Mouse (Mus musculus): ENCODE measurements around the gene Rps18. TPM values are rescaled to one million over a fixed set of nuclear protein-coding genes. Genes with fewer than 3 reads are reported as not detected.

Rps18 gene
- polyA plus RNA-seq, 1 experiment: 771 TPM

DNA sequence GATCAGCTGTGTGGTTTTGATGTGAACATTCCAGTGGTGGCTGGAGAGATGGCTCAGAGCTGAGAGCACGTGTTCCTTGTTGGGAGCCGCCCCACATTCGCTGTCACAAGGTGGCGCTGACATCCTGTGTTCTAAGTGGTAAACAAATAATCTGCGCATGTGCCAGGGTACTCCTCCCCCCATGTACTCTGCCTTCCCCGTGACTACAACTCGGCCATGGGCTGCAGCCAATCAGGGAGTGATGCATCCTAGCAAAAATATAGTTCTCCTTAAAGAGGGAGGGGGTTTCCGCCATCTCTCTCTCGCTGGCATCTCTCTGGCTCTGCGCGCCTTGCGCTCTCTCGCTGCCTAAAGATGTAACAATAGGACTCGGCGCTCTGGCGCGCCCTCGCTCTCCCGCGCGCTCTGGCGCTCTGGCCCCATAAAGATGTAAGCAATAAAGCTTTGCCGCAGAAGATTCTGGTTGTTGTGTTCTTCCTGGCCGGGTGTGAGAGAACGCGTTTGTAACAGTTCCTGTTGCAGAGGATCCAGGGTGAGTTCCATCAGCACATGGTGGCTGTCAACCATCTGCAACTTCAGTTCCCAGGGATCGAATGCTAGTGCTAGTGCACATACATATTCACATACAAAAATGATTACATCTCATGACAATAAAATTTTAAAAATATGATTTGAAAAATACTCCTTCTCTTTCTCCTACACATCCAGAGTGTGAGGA, 25.6 kb upstream of the Rps18 start:
- peak; percentile 99 for DNase-seq (ENCODE audit: low read depth)
- TF ChIP-seq CTCF (IDR thresholded peaks at IDR 0.05; ENCODE audit: borderline replicate concordance, extremely low read depth, insufficient read depth, insufficient read length): peak; percentile 53
- peak; percentile 56; the same call in 1 of the 2 replicates for TF ChIP-seq POLR2A (IDR thresholded peaks at IDR 0.05; ENCODE audit: borderline replicate concordance, extremely low read depth, insufficient read depth, insufficient read length, poor library complexity, severe bottlenecking)

GRCm38 (mm10) chr17:33980181-33981035, 24.6 kb upstream of the Rps18 start:
- TF ChIP-seq CTCF (IDR thresholded peaks at IDR 0.05; ENCODE audit: borderline replicate concordance, extremely low read depth, insufficient read depth, insufficient read length) (no peak), POLR2A (IDR thresholded peaks at IDR 0.05; ENCODE audit: borderline replicate concordance, extremely low read depth, insufficient read depth, insufficient read length, poor library complexity, severe bottlenecking) (no peak)
- peak; percentile 7 for DNase-seq (ENCODE audit: low read depth)

- TF ChIP-seq POLR2A (IDR thresholded peaks at IDR 0.05; ENCODE audit: borderline replicate concordance, extremely low read depth, insufficient read depth, insufficient read length, poor library complexity, severe bottlenecking): no peak
- TF ChIP-seq CTCF (IDR thresholded peaks at IDR 0.05; ENCODE audit: borderline replicate concordance, extremely low read depth, insufficient read depth, insufficient read length): no peak
- DNase-seq (ENCODE audit: low read depth): no peak
These were observed 23.8 kb upstream of the Rps18 start for GRCm38 (mm10) chr17:33979512-33980050.

DNA sequence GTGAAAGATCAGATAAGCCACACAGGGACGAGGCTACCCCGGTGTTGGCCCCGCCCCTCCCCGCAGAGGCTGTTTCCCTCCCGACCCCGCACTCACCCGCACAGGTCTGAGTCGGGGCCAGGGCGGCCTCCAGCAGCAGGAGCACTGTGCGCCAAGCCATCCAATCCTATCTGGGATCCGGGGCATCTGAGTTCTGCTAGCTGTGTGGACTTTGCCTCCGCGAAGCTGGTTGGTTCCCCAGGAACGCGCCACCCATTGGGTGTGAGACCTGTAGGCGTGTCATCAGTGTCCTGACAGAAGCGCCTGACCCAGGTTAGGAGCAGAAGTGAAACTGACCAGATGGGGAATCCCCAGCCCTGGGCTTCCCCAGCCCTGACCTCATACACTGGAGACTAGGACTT, 22.8 kb upstream of the Rps18 start:
- TF ChIP-seq CTCF (IDR thresholded peaks at IDR 0.05; ENCODE audit: borderline replicate concordance, extremely low read depth, insufficient read depth, insufficient read length) (no peak), POLR2A (IDR thresholded peaks at IDR 0.05; ENCODE audit: borderline replicate concordance, extremely low read depth, insufficient read depth, insufficient read length, poor library complexity, severe bottlenecking) (no peak)
- no peak for DNase-seq (ENCODE audit: low read depth)

- no peak for DNase-seq (ENCODE audit: low read depth)
- no peak for TF ChIP-seq POLR2A (IDR thresholded peaks at IDR 0.05; ENCODE audit: borderline replicate concordance, extremely low read depth, insufficient read depth, insufficient read length, poor library complexity, severe bottlenecking)
- no peak for TF ChIP-seq CTCF (IDR thresholded peaks at IDR 0.05; ENCODE audit: borderline replicate concordance, extremely low read depth, insufficient read depth, insufficient read length)
These were observed 22.2 kb upstream of the Rps18 start for GRCm38 (mm10) chr17:33977861-33978557.

GRCm38 (mm10) chr17:33973572-33973971, 17.8 kb upstream of the Rps18 start:
- no peak for DNase-seq (ENCODE audit: low read depth)
- no peak for TF ChIP-seq POLR2A (IDR thresholded peaks at IDR 0.05; ENCODE audit: borderline replicate concordance, extremely low read depth, insufficient read depth, insufficient read length, poor library complexity, severe bottlenecking)

GRCm38 (mm10) chr17:33972691-33973090, 16.9 kb upstream of the Rps18 start:
- TF ChIP-seq POLR2A (IDR thresholded peaks at IDR 0.05; ENCODE audit: borderline replicate concordance, extremely low read depth, insufficient read depth, insufficient read length, poor library complexity, severe bottlenecking) (no peak), CTCF (IDR thresholded peaks at IDR 0.05; ENCODE audit: borderline replicate concordance, extremely low read depth, insufficient read depth, insufficient read length) (no peak)
- DNase-seq (ENCODE audit: low read depth): no peak

DNA sequence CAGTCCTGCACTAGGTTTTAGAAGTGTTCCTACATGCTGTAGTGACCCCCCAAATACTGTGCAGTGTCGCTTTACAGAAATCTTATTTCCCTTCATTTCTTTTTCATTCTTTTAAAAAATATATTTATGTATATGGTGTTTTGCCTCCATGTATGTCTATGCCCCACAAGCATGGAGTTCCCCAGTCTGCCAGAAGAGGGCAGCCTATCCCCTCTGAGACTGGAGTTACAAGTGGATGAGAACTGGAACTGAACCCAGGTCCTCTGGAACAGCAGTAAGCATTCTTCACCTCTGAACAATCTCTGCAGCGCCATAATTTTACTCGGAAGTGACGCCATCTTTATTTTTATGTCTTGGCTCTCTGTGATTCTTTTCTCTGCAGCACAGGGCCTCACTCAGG, 13.6 kb upstream of the Rps18 start:
- DNase-seq (ENCODE audit: low read depth): no peak
- TF ChIP-seq POLR2A (IDR thresholded peaks at IDR 0.05; ENCODE audit: borderline replicate concordance, extremely low read depth, insufficient read depth, insufficient read length, poor library complexity, severe bottlenecking): no peak
- no peak; the same call in 1 of the 2 replicates for TF ChIP-seq CTCF (IDR thresholded peaks at IDR 0.05; ENCODE audit: borderline replicate concordance, extremely low read depth, insufficient read depth, insufficient read length)

GRCm38 (mm10) chr17:33968927-33969326, 13.1 kb upstream of the Rps18 start:
- peak; percentile 42; the same call in 1 of the 2 replicates for TF ChIP-seq CTCF (IDR thresholded peaks at IDR 0.05; ENCODE audit: borderline replicate concordance, extremely low read depth, insufficient read depth, insufficient read length)
- TF ChIP-seq POLR2A (IDR thresholded peaks at IDR 0.05; ENCODE audit: borderline replicate concordance, extremely low read depth, insufficient read depth, insufficient read length, poor library complexity, severe bottlenecking): no peak
- peak; percentile 65 for DNase-seq (ENCODE audit: low read depth)

DNA sequence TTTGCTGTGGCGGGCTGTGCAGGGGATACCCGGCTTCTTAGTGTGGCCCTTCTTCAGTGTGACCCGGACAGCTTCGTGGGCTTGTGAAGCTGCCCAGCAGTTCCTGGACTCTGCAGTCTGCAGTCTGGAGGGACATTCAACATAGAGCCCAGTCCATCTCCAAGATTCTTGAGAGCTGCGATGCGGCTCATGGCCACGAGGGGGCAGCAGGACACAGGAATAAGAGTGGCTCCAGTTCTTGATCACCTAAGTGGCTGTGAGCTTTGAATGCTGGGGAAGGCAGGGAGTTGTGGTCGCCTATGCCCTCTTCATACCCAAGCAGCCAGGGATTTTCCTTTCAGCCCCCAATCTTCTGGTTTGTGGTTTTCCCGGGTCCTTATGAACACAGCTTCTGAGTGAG, 12.7 kb upstream of the Rps18 start:
- DNase-seq (ENCODE audit: low read depth): peak; percentile 89
- TF ChIP-seq CTCF (IDR thresholded peaks at IDR 0.05; ENCODE audit: borderline replicate concordance, extremely low read depth, insufficient read depth, insufficient read length) (peak; percentile 92), POLR2A (IDR thresholded peaks at IDR 0.05; ENCODE audit: borderline replicate concordance, extremely low read depth, insufficient read depth, insufficient read length, poor library complexity, severe bottlenecking) (no peak)

Measured in brain, embryonic 14.5 days (tissue).